Mouse (Mus musculus) layer of hippocampus, adult 6 months (tissue): ENCODE data around the gene 4930432K21Rik. TPM values are rescaled to one million over a fixed set of nuclear protein-coding genes. Genes with fewer than 3 reads are reported as not detected.

ENCODE experiments used
- long read RNA-seq, 2 experiments: library from polyadenylated mRNA; unstranded; transcript quantifications; one replicate each; pipeline ENCODE4 v2.0.0; 2019 to 2020
- microRNA-seq: library from miRNA; unstranded; fragments of <30 nt; microRNA quantifications from one replicate; pipeline ENCODE4 v1.2.0, GENCODE M21; 2020
- polyA plus RNA-seq: library from polyadenylated mRNA; unstranded; fragments of <200 nt; fragmentation: Nextera tagmentation; gene quantifications from 2 replicates; pipeline ENCODE4 v1.2.3, GENCODE M21; 2021

Gene 4930432K21Rik
- polyA plus RNA-seq: 1.2 and 1.5 TPM in 2 replicates
- long read RNA-seq, experiment 1, partial matches to known transcripts: 0 of 3 reads
- long read RNA-seq, experiment 1, other reads (novel, unspliced or antisense): 2 of 3 reads
- long read RNA-seq, experiment 2, partial matches to known transcripts: 2 of 11 reads
- long read RNA-seq, experiment 2, other reads (novel, unspliced or antisense): 5 of 11 reads

DNA sequence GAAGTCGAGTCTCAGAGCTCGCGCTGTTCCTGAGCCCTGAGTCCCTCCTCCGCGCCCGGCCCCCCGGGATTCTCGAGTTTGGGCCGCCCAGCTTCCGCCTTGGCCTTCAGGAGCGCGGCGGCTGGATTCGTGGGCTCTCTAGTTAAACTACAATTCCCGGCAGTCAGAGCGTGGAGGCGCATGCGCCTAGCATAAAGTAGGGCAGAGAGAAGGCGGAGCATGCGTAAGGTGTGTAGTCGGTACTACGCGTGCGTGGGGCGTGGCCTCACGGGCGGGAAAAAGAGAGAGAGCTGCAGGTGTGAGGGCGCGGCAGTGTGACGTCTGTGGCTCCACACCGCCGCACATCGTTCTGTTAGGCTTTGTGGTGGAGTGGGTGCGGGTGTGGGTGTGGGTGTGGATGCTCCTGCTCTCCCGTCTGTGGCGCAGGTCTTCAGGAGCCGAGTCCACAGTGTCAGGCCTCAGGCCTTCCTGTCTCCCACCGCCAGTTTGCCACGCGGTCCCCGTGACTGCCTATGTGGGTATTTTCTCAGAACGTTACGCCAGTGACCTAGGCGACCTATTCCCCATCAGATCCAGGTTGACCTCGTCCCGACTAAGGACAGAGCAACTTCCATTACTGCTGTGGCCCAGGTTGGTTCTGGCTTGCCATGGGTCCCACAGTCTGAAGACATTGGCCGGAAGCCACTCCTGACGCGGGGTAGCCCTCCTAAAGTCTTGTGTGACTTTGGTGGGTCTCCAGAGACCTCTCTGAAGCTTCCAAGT lies at the start of gene 4930432K21Rik, which contains the start of gene Cc2d1a:
4930432K21Rik (plus strand) TSS at position 257 of the 762 bp plus-strand sequence.
Cc2d1a (minus strand) TSS at position 168 of the 762 bp plus-strand sequence.

DNA sequence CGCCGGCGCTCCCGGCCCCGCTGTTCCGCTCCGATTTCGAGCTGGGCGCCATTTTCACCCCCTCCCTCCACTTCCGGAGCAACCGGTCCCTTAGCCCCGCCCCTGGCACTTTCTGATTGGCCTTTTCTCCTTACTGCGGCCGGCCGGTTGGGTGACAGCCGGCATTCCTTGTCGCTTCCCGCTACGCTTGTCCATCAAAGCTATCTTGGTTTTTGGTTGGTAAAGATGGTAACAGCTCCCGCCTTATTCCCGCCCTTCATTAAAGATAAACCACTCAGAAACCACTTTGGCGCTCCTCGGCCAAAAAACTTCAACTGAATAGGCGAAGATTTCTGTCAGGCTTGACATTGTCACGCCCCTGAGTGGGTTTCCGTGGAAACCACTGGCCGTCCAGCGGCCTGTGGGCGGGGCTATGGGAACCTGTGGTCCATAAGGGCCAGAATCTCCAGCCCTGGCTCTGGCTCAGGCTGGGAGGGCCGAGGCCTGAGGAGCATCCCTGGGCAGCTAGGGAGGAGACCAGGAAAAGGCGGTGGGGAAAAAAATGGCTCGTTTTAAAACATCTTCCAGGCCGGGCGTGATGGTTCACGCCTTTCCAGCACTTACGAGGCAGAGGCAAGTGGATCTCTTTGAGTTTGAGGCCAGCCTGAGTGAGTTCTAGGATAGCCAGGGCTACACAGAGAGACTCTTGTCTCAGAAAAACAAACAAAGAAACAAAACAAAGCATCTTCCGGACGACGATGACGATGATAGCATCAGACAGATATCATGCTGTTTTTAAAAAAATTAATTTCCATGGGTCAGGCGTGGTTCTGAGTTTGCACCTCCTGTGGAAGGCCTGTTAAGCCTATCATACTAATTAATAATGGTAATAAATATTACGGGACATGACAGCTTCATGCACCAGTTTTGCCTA lies 42.9 kb upstream of the 4930432K21Rik start, which contains the start of gene Dcaf15:
Dcaf15 (minus strand) TSS at position 72 of the 913 bp plus-strand sequence.

DNA sequence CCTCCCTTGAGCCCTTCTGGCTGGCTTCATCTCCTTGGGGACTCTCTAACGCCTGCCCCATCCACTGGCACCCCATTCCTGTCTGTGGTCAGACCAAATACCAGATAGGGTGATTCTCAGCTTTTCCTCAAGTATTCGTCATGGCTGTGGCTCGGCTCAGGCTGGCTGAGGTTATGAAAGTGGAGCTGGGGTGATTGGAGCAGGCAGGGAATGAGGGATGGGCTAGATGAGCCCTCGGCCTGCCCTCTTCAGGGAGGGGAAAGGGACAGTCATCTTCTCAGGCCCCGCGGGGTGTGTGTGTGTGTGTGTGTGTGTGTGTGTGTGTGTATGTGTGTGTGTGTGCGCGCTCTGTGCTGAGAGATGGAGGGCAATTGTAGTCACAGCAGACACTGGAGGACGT lies 22.2 kb upstream of the 4930432K21Rik start, which contains the start of gene Podnl1:
Podnl1 (plus strand) TSS at position 334 of the 400 bp plus-strand sequence.

DNA sequence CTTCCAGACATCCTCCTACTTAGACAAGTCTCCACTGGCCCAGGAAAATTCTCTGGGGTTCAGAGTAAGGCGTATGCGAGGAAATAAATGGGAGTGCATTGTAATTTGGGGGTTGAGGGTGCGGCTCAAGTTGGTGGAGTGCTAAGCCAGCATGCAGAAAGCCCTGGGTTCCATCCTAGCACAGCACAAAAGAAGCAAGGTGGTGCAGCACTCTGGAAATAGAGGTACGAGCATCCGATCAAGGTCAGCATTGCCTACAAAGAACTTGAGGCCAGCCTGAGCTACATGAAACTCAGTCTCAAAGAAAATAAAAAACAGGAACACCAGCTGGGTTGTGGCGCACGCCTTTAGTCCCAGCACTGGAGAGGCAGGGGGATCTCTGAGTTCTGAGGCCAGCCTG lies 37.3 kb downstream of the 4930432K21Rik start, which contains the start of gene Nanos3:
Nanos3 (minus strand) TSS at position 101 of the 400 bp plus-strand sequence.

Small RNA genes lying within 50 kb of the gene (microRNA-seq; reads per million reads assigned to microRNA genes)
- gene Gm25110 (not detected), gene Mir181c (933 reads per million, percentile 80 among the genes with 10 or more reads in this experiment), gene Mir181d (1,461 reads per million, percentile 84 among the genes with 10 or more reads in this experiment), gene Mir23a (10,632 reads per million, percentile 95 among the genes with 10 or more reads in this experiment), gene Mir24-2 (not detected), gene Mir27a (76.9 reads per million, percentile 56 among the genes with 10 or more reads in this experiment), gene Mir3074-2 (not detected)

Other genes with a start within 250 kb of the 4930432K21Rik start
- gene Adgrl1, start 247.9 kb upstream of the 4930432K21Rik start, polyA plus RNA-seq: 16.6 and 20.0 TPM in 2 replicates
- 0.57 and 0.84 TPM in 2 replicates for gene Gm10644, start 192.8 kb upstream of the 4930432K21Rik start, polyA plus RNA-seq
- 0.98 and 1.1 TPM in 2 replicates for gene Asf1b, start 192.5 kb upstream of the 4930432K21Rik start, polyA plus RNA-seq
- 81.4 and 111 TPM in 2 replicates for gene Prkaca, start 175.0 kb upstream of the 4930432K21Rik start, polyA plus RNA-seq
- 1.2 and 1.9 TPM in 2 replicates for gene Samd1, start 150.4 kb upstream of the 4930432K21Rik start, polyA plus RNA-seq
- gene 1700067K01Rik, start 146.5 kb upstream of the 4930432K21Rik start, polyA plus RNA-seq: 0.19 and 0.21 TPM in 2 replicates
- 1.8 and 2.0 TPM in 2 replicates for gene 2210011C24Rik, start 135.9 kb upstream of the 4930432K21Rik start, polyA plus RNA-seq
- gene Palm3, start 126.6 kb upstream of the 4930432K21Rik start, polyA plus RNA-seq: 0.39 and 0.70 TPM in 2 replicates
- 0.38 and 0.53 TPM in 2 replicates for gene Il27ra, start 105.4 kb upstream of the 4930432K21Rik start, polyA plus RNA-seq
- not detected in 2 replicates for gene Rln3, start 103.0 kb upstream of the 4930432K21Rik start, polyA plus RNA-seq
- gene Gm10643, start 82.9 kb upstream of the 4930432K21Rik start, polyA plus RNA-seq: 1.4 and 2.5 TPM in 2 replicates
- 1.4 and 1.6 TPM in 2 replicates for gene Rfx1, start 81.2 kb upstream of the 4930432K21Rik start, polyA plus RNA-seq
- gene Dcaf15, start 43.3 kb upstream of the 4930432K21Rik start, polyA plus RNA-seq: 1.8 and 2.8 TPM in 2 replicates
- gene Podnl1, start 22.0 kb upstream of the 4930432K21Rik start, polyA plus RNA-seq: 0.09 TPM in 1 of 2 replicates, not detected in the other
- gene Cc2d1a, start 89 bp upstream of the 4930432K21Rik start, polyA plus RNA-seq: 9.7 and 12.2 TPM in 2 replicates
- 4.2 and 5.5 TPM in 2 replicates for gene Nanos3, start 37.2 kb downstream of the 4930432K21Rik start, polyA plus RNA-seq
- gene Zswim4, start 89.0 kb downstream of the 4930432K21Rik start, polyA plus RNA-seq: 2.5 and 2.9 TPM in 2 replicates
- gene D8Ertd738e, start 101.7 kb downstream of the 4930432K21Rik start, polyA plus RNA-seq: 438 and 480 TPM in 2 replicates
- 12.7 and 14.8 TPM in 2 replicates for gene Mri1, start 109.3 kb downstream of the 4930432K21Rik start, polyA plus RNA-seq
- 21.8 and 23.0 TPM in 2 replicates for gene Ccdc130, start 122.4 kb downstream of the 4930432K21Rik start, polyA plus RNA-seq
- gene Cacna1a, start 240.4 kb downstream of the 4930432K21Rik start, polyA plus RNA-seq: 4.6 and 6.4 TPM in 2 replicates